Mouse (Mus musculus) inflammation-experienced regulatory T-cells (primary cell): ENCODE results near the gene Gm20388. TPM values are rescaled to one million over a fixed set of nuclear protein-coding genes. Genes with fewer than 3 reads are reported as not detected.

Source experiments
- polyA plus RNA-seq, 2 experiments: library from polyadenylated mRNA; unstranded; fragments of 100-300 nt; shearing (Covaris generic); gene quantifications; one replicate each; pipeline ENCODE4 v1.2.1; 2017

The Gm20388 gene
- polyA plus RNA-seq, 2 experiments from 2014 or later, result 14.4 TPM; not detected in 1

GRCm38 (mm10) chr8:123101735-123102685, 3191.4 kb downstream of the Gm20388 start, which contains the start of gene Rpl13:
Gene Rpl13 (plus strand): TSS chr8:123102350.

GRCm38 (mm10) chr8:123117127-123117731, 3206.6 kb downstream of the Gm20388 start, which contains the start of gene Cpne7:
Gene Cpne7 (plus strand): TSS chr8:123117374.

GRCm38 (mm10) chr8:123157888-123158465, 3247.3 kb downstream of the Gm20388 start, which contains the start of gene Sult5a1:
Gene Sult5a1 (minus strand): TSS chr8:123158315.

GRCm38 (mm10) chr8:123185566-123186409, 3275.1 kb downstream of the Gm20388 start, which contains the start of gene Dpep1:
Gene Dpep1 (plus strand): TSS chr8:123186242.

GRCm38 (mm10) chr8:123212321-123213117, 3301.9 kb downstream of the Gm20388 start, which contains the start of the genes Chmp1a and Spata33:
Gene Chmp1a (minus strand): TSS chr8:123212763.
Gene Spata33 (plus strand): TSS chr8:123212832.

GRCm38 (mm10) chr8:123224278-123225266, 3313.9 kb downstream of the Gm20388 start, which contains the start of gene Cdk10:
Gene Cdk10 (plus strand): TSS chr8:123224842.

GRCm38 (mm10) chr8:123235520-123236497, 3325.2 kb downstream of the Gm20388 start, which contains the start of gene Spata2l:
Gene Spata2l (minus strand): TSS chr8:123236233.

GRCm38 (mm10) chr8:123254099-123254885, 3343.7 kb downstream of the Gm20388 start, which contains the start of the genes Zfp276 and Vps9d1:
Gene Zfp276 (plus strand): TSS chr8:123254195.
Gene Vps9d1 (minus strand): TSS chr8:123254348.

GRCm38 (mm10) chr8:123318467-123318911, 3407.8 kb downstream of the Gm20388 start, which contains the start of gene Fanca:
Gene Fanca (minus strand): TSS chr8:123318576.

GRCm38 (mm10) chr8:123332262-123333090, 3421.8 kb downstream of the Gm20388 start, which contains the start of gene Spire2:
Gene Spire2 (plus strand): TSS chr8:123332713.

GRCm38 (mm10) chr8:123373403-123374238, 3463.0 kb downstream of the Gm20388 start, which contains the start of gene Tcf25:
Gene Tcf25 (plus strand): TSS chr8:123373753.

GRCm38 (mm10) chr8:123406786-123407185, 3496.1 kb downstream of the Gm20388 start, which contains the start of gene Mc1r:
Gene Mc1r (plus strand): TSS chr8:123407107.

GRCm38 (mm10) chr8:123411246-123411645, 3500.6 kb downstream of the Gm20388 start, which contains the start of gene Tubb3:
Gene Tubb3 (plus strand): TSS chr8:123411424.

GRCm38 (mm10) chr8:123423441-123423840, 3512.8 kb downstream of the Gm20388 start, which contains the start of gene Def8:
Gene Def8 (plus strand): TSS chr8:123423527.

GRCm38 (mm10) chr8:123477737-123478258, 3567.2 kb downstream of the Gm20388 start, which contains the start of gene Afg3l1:
Gene Afg3l1 (plus strand): TSS chr8:123477903.

